Mouse (Mus musculus) embryonic facial prominence, embryonic 10.5 days (tissue): ENCODE data around the gene Mcts2. TPM values are rescaled to one million over a fixed set of nuclear protein-coding genes. Genes with fewer than 3 reads are reported as not detected.
A peak's percentile ranks its signal among the peaks of the same experiment; 100 is the strongest.

Experiments
- DNase-seq: peaks from one replicate; pipeline ENCODE4 v3.0.0-alpha.2; 2017; ENCODE audit warnings: low spot score
- H3K27ac ChIP-seq: fragments of 300-500 bp; sonication (generic); replicated peaks from 2 replicates; pipeline ENCODE4 v1.5.1; 2016; ENCODE audit warnings: mild to moderate bottlenecking
- H3K27me3 ChIP-seq: fragments of 300-500 bp; sonication (generic); replicated peaks from 2 replicates; pipeline ENCODE4 v1.6.1; 2016; ENCODE audit warnings: low read depth, mild to moderate bottlenecking; ENCODE audit not compliant: poor library complexity, severe bottlenecking
- H3K36me3 ChIP-seq: fragments of 300-500 bp; sonication (generic); replicated peaks from 2 replicates; pipeline ENCODE4 v1.6.1; 2016; ENCODE audit warnings: mild to moderate bottlenecking, moderate library complexity
- H3K4me1 ChIP-seq: fragments of 300-500 bp; sonication (generic); 2 replicates; pipeline ENCODE4 v1.6.1; 2016
- H3K4me3 ChIP-seq: fragments of 300-500 bp; sonication (generic); 2 replicates; pipeline ENCODE4 v1.5.1; 2016; ENCODE audit warnings: mild to moderate bottlenecking, moderate library complexity
- H3K9me3 ChIP-seq: fragments of 300-500 bp; sonication (generic); 2 replicates; pipeline ENCODE4 v1.6.1; 2016; ENCODE audit warnings: mild to moderate bottlenecking
- WGBS: fragments of 180-500 bp; shearing (Covaris S2); methylation state at CpG from one replicate; pipeline ENCODE4 v1.1.7; 2016; 5-methylcytosine and 5-hydroxymethylcytosine counted together
- polyA plus RNA-seq: library from polyadenylated mRNA; unstranded; fragments of >200 nt; fragmentation: Nextera tagmentation; extraction: Ambion mirVana; gene quantifications from 2 replicates; pipeline ENCODE4 v1.2.1, GENCODE M21; 2016

The Mcts2 gene
- polyA plus RNA-seq, 1 experiment from 2014 or later, result 37.6 TPM

DNA sequence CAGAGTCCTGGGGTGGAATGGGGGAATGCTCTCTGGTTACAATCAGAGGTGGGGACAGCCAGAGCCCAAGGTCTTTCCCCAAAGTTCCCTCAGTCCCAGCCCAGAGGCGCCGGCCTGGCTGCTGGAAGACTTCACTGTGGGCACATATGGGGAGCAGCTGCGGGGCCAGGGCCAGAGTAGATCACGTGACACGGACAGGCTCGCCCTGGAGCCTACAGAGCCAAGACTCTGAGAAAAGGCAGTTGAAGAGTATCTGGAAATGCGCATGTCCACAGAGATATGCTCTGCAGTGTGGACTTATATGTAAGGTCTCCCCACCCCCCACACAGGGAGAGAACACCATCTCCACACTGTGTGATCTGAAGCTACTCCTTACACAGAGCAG, 42.8 kb downstream of the Mcts2 start:
- Histone ChIP-seq H3K4me3 (peak overlapping the region; percentile 34), H3K4me1 (peaks cover 97% of the 10 kb centered on the region), H3K36me3 (no peaks in the 10 kb centered on the region), H3K9me3 (no peaks in the 10 kb centered on the region), H3K27me3 (0 out of 2 replicates have a peak, but pooled peaks cover 9% of the 10 kb centered on the region), H3K27ac (peak overlapping the region; percentile 86)
- WGBS, result 21% methylated on average over 7 of the region's 7 CpGs
- DNase-seq, result peak; percentile 93

DNA sequence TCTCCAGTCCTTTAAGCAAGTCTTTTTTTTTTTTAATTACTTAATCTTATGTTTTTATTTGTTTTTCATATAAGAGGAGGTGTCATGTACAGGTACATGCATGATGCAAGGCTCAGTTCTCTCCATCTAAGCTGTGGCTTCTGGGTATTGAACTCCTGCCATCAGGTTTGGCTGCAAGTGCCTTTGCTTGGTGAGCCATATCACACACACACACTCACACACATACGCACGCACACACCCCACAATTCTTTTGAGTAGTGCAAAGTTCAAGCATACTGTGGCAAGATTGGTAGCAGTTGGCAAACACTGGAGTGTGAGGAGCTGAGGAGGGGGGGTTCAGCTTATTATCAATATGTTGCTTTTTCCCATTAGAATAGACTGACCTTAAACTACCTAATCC, 46.4 kb downstream of the Mcts2 start:
- 93% methylated on average over 2 of the region's 2 CpGs for WGBS
- H3K36me3 ChIP-seq, result peaks cover 10% of the 10 kb centered on the region
- no peaks in the 10 kb centered on the region for H3K9me3 ChIP-seq
- no peak overlapping the region for H3K4me3 ChIP-seq
- peaks cover 93% of the 10 kb centered on the region for H3K4me1 ChIP-seq
- peak overlapping the region; percentile 96 for H3K27ac ChIP-seq
- DNase-seq, result no peak
- H3K27me3 ChIP-seq, result no peaks in the 10 kb centered on the region

- Histone ChIP-seq H3K9me3 (no peaks in the 10 kb centered on the region), H3K4me1 (peaks cover 93% of the 10 kb centered on the region), H3K27me3 (no peaks in the 10 kb centered on the region), H3K36me3 (peaks cover 11% of the 10 kb centered on the region), H3K4me3 (peak overlapping the region; percentile 86), H3K27ac (peak overlapping the region; percentile 96)
- DNase-seq, result no peak
- 14% methylated on average over 10 of the region's 10 CpGs for WGBS
Observed at GRCm38 (mm10) chr2:152734501-152734900, 47.7 kb downstream of the Mcts2 start.

DNA sequence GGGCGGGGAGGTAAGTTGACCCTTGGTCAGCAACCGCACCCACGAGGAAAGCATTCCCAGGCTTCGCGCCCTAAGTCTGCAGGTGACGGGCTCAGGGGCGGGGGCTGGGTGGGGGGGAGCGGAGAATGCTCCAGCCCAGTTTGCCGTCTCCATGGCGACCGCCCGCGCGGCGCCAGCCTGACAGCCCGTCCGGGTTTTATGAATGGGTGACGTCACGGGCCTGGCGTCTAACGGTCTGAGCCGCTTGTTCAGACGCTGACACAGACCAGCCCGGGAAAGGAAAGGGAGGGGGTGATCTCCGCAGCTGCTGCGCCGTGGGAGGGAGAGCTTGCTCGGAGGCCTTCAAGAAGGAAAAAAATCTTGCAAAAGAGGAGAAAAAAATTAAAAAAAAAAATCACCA, 48.1 kb downstream of the Mcts2 start:
- DNase-seq, result peak; percentile 99
- H3K4me1 ChIP-seq, result peaks cover 93% of the 10 kb centered on the region
- WGBS, result under 1% methylated on average over 28 of the region's 28 CpGs

GRCm38 (mm10) chr2:152736090-152736601, 49.3 kb downstream of the Mcts2 start, which contains the start of gene Id1:
TSS of gene Id1 (plus strand) at chr2:152736251.
- H3K27ac ChIP-seq, result peak within 1 kb of the TSS; percentile 96
- WGBS, result under 1% methylated on average over 28 of the region's 28 CpGs
- H3K9me3 ChIP-seq, result no peaks in the 10 kb centered on the region
- DNase-seq, result peak; percentile 93
- peaks cover 11% of the 10 kb centered on the region for H3K36me3 ChIP-seq
- H3K4me1 ChIP-seq, result peaks cover 93% of the 10 kb centered on the region
- peak within 1 kb of the TSS; percentile 86 for H3K4me3 ChIP-seq
- H3K27me3 ChIP-seq, result no peaks in the 10 kb centered on the region

More for the DNA sequence above, 48.1 kb downstream of the Mcts2 start:
- Histone ChIP-seq H3K27ac (peak overlapping the region; percentile 96), H3K36me3 (peaks cover 11% of the 10 kb centered on the region), H3K27me3 (no peaks in the 10 kb centered on the region), H3K9me3 (no peaks in the 10 kb centered on the region), H3K4me3 (peak overlapping the region; percentile 86)

DNA sequence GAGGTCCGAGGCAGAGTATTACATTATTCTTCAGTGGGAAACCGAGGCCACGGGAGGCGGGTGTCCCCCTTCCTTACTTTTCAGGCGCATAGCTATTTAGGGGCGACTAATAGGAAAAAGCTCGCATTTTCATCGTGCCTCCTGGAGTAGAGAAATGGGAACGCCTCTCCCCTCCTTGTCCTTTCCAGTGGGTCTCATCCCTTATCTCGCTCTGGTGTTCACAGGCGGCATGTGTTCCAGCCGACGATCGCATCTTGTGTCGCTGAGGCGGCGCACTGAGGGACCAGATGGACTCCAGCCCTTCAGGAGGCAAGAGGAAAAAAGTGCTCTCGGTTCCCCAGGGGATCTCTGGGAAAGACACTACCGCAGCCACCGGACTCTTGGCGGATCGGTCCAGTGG, 49.9 kb downstream of the Mcts2 start:
- peaks cover 11% of the 10 kb centered on the region for H3K36me3 ChIP-seq
- peak overlapping the region; percentile 96 for H3K27ac ChIP-seq
- no peaks in the 10 kb centered on the region for H3K9me3 ChIP-seq
- H3K27me3 ChIP-seq, result no peaks in the 10 kb centered on the region
- under 1% methylated on average over 22 of the region's 22 CpGs for WGBS
- H3K4me3 ChIP-seq, result peak overlapping the region; percentile 86
- DNase-seq, result peak; percentile 55
- peaks cover 95% of the 10 kb centered on the region for H3K4me1 ChIP-seq

Other genes with a start within 250 kb of the Mcts2 start
- gene Defb23, start 222.4 kb upstream of the Mcts2 start, polyA plus RNA-seq, result not detected in 2 replicates
- gene Defb20, start 210.0 kb upstream of the Mcts2 start, polyA plus RNA-seq, result not detected in 2 replicates
- not detected in 2 replicates for gene Defb22, start 196.9 kb upstream of the Mcts2 start, polyA plus RNA-seq
- gene Defb26, start 175.3 kb upstream of the Mcts2 start, polyA plus RNA-seq, result not detected in 2 replicates
- not detected in 2 replicates for gene Defb28, start 168.8 kb upstream of the Mcts2 start, polyA plus RNA-seq
- gene Defb29, start 146.9 kb upstream of the Mcts2 start, polyA plus RNA-seq, result not detected in 2 replicates
- not detected in 2 replicates for gene Gm17416, start 117.7 kb upstream of the Mcts2 start, polyA plus RNA-seq
- gene Defb21, start 114.3 kb upstream of the Mcts2 start, polyA plus RNA-seq, result not detected in 2 replicates
- not detected in 2 replicates for gene Defb19, start 106.7 kb upstream of the Mcts2 start, polyA plus RNA-seq
- not detected in 2 replicates for gene Defb45, start 87.6 kb upstream of the Mcts2 start, polyA plus RNA-seq
- gene Defb36, start 82.7 kb upstream of the Mcts2 start, polyA plus RNA-seq, result not detected in 2 replicates
- 0.70 TPM in 1 of 2 replicates, not detected in the other for gene Defb25, start 64.0 kb upstream of the Mcts2 start, polyA plus RNA-seq
- 0.40 and 0.60 TPM in 2 replicates for gene Rem1, start 60.1 kb upstream of the Mcts2 start, polyA plus RNA-seq
- gene H13, start 17.6 kb upstream of the Mcts2 start, polyA plus RNA-seq, result 102 and 110 TPM in 2 replicates
- gene Id1, start 49.2 kb downstream of the Mcts2 start, polyA plus RNA-seq, result 161 and 182 TPM in 2 replicates
- gene Cox4i2, start 67.1 kb downstream of the Mcts2 start, polyA plus RNA-seq, result 9.9 and 10.1 TPM in 2 replicates
- gene Bcl2l1, start 144.7 kb downstream of the Mcts2 start, polyA plus RNA-seq, result 102 and 106 TPM in 2 replicates
- 144 and 151 TPM in 2 replicates for gene Tpx2, start 160.9 kb downstream of the Mcts2 start, polyA plus RNA-seq
- 0.05 TPM in 1 of 2 replicates, not detected in the other for gene Mylk2, start 224.3 kb downstream of the Mcts2 start, polyA plus RNA-seq
- gene Foxs1, start 246.2 kb downstream of the Mcts2 start, polyA plus RNA-seq, result 0.45 and 0.72 TPM in 2 replicates